Mouse (Mus musculus) hindbrain, embryonic 15.5 days (tissue): ENCODE data around the gene Btn1a1. TPM values are rescaled to one million over a fixed set of nuclear protein-coding genes. Genes with fewer than 3 reads are reported as not detected.

Experiments used
- polyA plus RNA-seq: library from polyadenylated mRNA; unstranded; fragments of >200 nt; fragmentation: Nextera tagmentation; extraction: Ambion mirVana; gene quantifications from 2 replicates; pipeline ENCODE4 v1.2.1, GENCODE M21; 2015

Btn1a1 gene
- polyA plus RNA-seq, 1 experiment from 2014 or later, result 0.17 TPM

Other genes starting within 250 kb of the Btn1a1 start
- not detected in 2 replicates for gene Vmn1r222, start 230.0 kb downstream of the Btn1a1 start, polyA plus RNA-seq
- gene Vmn1r223, start 218.8 kb downstream of the Btn1a1 start, polyA plus RNA-seq, result not detected in 2 replicates
- gene Zfp322a, start 96.7 kb downstream of the Btn1a1 start, polyA plus RNA-seq, result 42.8 and 46.5 TPM in 2 replicates
- gene Abt1, start 42.0 kb downstream of the Btn1a1 start, polyA plus RNA-seq, result 8.8 and 9.1 TPM in 2 replicates
- gene Btn2a2, start 23.0 kb upstream of the Btn1a1 start, polyA plus RNA-seq, result 0.06 and 0.08 TPM in 2 replicates
- gene Hist1h4h, start 65.1 kb upstream of the Btn1a1 start, polyA plus RNA-seq, result 1.7 and 2.7 TPM in 2 replicates
- 0.82 and 2.1 TPM in 2 replicates for gene Hist1h2af, start 68.0 kb upstream of the Btn1a1 start, polyA plus RNA-seq
- 0.85 and 1.2 TPM in 2 replicates for gene Hist1h3g, start 69.5 kb upstream of the Btn1a1 start, polyA plus RNA-seq
- 0.17 and 0.19 TPM in 2 replicates for gene Hist1h2bh, start 77.5 kb upstream of the Btn1a1 start, polyA plus RNA-seq
- gene Hist1h3f, start 78.2 kb upstream of the Btn1a1 start, polyA plus RNA-seq, result 0.21 and 0.62 TPM in 2 replicates
- not detected in 2 replicates for gene Hist1h4f, start 85.7 kb upstream of the Btn1a1 start, polyA plus RNA-seq
- 0.10 and 0.12 TPM in 2 replicates for gene Hist1h1d, start 87.4 kb upstream of the Btn1a1 start, polyA plus RNA-seq
- gene Hist1h3e, start 96.5 kb upstream of the Btn1a1 start, polyA plus RNA-seq, result 1.5 and 2.0 TPM in 2 replicates
- gene Hist1h2ae, start 105.3 kb upstream of the Btn1a1 start, polyA plus RNA-seq, result 15.9 and 27.4 TPM in 2 replicates
- gene Hist1h2bg, start 105.5 kb upstream of the Btn1a1 start, polyA plus RNA-seq, result 2.5 and 3.1 TPM in 2 replicates
- gene Hist1h2bf, start 108.3 kb upstream of the Btn1a1 start, polyA plus RNA-seq, result 0.76 and 2.0 TPM in 2 replicates
- not detected in 2 replicates for gene Hist1h2ad, start 108.5 kb upstream of the Btn1a1 start, polyA plus RNA-seq
- gene Hist1h3d, start 109.9 kb upstream of the Btn1a1 start, polyA plus RNA-seq, result 1.2 and 2.0 TPM in 2 replicates
- gene Hist1h4d, start 115.7 kb upstream of the Btn1a1 start, polyA plus RNA-seq, result 35.1 and 51.2 TPM in 2 replicates
- 1.5 and 1.7 TPM in 2 replicates for gene Hist1h2be, start 155.2 kb upstream of the Btn1a1 start, polyA plus RNA-seq
- 4.8 and 8.8 TPM in 2 replicates for gene Hist1h1e, start 156.7 kb upstream of the Btn1a1 start, polyA plus RNA-seq
- gene Hist1h2ac, start 218.0 kb upstream of the Btn1a1 start, polyA plus RNA-seq, result 0.34 and 0.38 TPM in 2 replicates
- 19.3 and 25.4 TPM in 2 replicates for gene Hist1h2bc, start 218.3 kb upstream of the Btn1a1 start, polyA plus RNA-seq
- gene Hist1h1t, start 229.9 kb upstream of the Btn1a1 start, polyA plus RNA-seq, result not detected in 2 replicates
- 2.3 and 2.7 TPM in 2 replicates for gene Hist1h4c, start 232.6 kb upstream of the Btn1a1 start, polyA plus RNA-seq
- 4.5 and 5.1 TPM in 2 replicates for gene Hfe, start 245.0 kb upstream of the Btn1a1 start, polyA plus RNA-seq